In the genomic region with DNA sequence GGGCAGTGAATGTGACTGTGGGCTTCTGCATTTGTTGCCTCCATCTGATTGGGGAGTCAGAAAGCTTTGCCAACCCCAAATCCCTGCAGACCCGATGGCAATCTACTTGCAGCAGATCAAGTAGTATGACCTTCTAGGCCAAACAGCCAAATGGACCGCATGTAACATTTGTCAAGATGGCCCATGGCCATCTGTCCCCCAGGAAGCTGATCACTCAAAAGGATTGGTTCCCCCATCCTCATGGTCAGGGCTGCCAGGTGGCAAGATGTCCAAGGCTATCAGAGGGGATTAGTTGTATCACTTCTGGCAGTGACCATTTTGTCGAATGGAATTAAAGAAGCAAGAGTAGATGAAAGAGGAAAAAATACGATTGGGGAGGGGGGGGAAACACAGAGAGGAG, we compare ENCODE assay signal across 17 mouse cellular contexts.
"Had no signal": no experiment of that assay in that cellular context is flagged by ENCODE, and none has a peak within 500 bp of the region (broad histone marks: within the 10 kb centered on the region; RNA-seq: fewer than 3 reads in every experiment).

No protein-coding gene starts in this region.

- H3K4me3 ChIP-seq: kidney, embryonic 15.5 days; left cerebral cortex, adult 2 months; liver, embryonic 13.5 days; midbrain, embryonic 12.5 days; neural tube, embryonic 12.5 days; neural tube, embryonic 15.5 days had no signal

- H3K27ac ChIP-seq: kidney, embryonic 15.5 days; left cerebral cortex, adult 2 months; liver, embryonic 13.5 days; midbrain, embryonic 12.5 days; neural tube, embryonic 12.5 days; neural tube, embryonic 15.5 days; stomach, postnatal 0 days had no signal

- H3K36me3 ChIP-seq: kidney, embryonic 15.5 days; liver, embryonic 13.5 days; midbrain, embryonic 12.5 days; neural tube, embryonic 12.5 days; neural tube, embryonic 15.5 days had no signal

- DNase-seq: kidney, adult 11 months; kidney, adult 8-10 months; kidney, postnatal 10 days; kidney, postnatal 36 days; layer of hippocampus, postnatal 36 days; liver, embryonic 13.5 days; lung, adult 2 months; lung, postnatal 14 days; lung, postnatal 4 days; right cerebral cortex, postnatal 4 days; thymus, postnatal 25 days had no signal

- H3K4me2 ChIP-seq: kidney, embryonic 15.5 days; liver, embryonic 13.5 days; midbrain, embryonic 12.5 days; neural tube, embryonic 12.5 days; neural tube, embryonic 15.5 days had no signal

- H3K9ac ChIP-seq: kidney, embryonic 15.5 days; liver, embryonic 13.5 days; midbrain, embryonic 12.5 days; neural tube, embryonic 12.5 days; neural tube, embryonic 15.5 days had no signal

- H3K9me3 ChIP-seq: kidney, embryonic 15.5 days; liver, embryonic 13.5 days; midbrain, embryonic 12.5 days; neural tube, embryonic 12.5 days; neural tube, embryonic 15.5 days had no signal
